Mouse (Mus musculus) heart, adult 11 months (tissue): ENCODE measurements around the gene 2410004B18Rik.

ENCODE experiments used
- DNase-seq: peaks from one replicate; pipeline ENCODE4 v3.0.0; 2022

The 2410004B18Rik gene

GRCm38 (mm10) chr3:145929525-145930400, 8.1 kb upstream of the 2410004B18Rik start:
- DNase-seq: no peak

GRCm38 (mm10) chr3:145933845-145934244, 4.0 kb upstream of the 2410004B18Rik start:
- DNase-seq: no peak

GRCm38 (mm10) chr3:145938405-145939349, 863 bp downstream of the 2410004B18Rik start:
- DNase-seq: peak; percentile 92

DNA sequence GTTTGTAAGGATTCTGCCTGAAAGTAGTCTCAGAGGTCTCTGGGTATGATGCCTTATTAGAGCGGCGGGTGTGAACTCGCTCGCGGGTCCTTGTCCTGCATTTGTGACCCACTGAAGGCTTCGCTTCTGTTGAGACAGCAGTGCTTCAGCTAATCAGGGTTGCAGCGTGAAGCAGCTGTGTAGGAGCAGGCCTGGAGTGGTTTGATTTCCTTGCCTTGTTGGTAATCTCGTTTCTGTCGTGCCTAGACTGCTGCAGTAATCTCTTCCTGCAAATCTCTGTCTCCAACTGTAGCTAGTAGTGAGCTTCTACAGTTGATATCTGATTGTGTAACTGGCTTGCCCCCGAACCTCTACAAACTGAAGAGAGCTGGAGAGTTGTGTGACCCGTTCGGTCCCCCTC, 1.6 kb downstream of the 2410004B18Rik start:
- no peak for DNase-seq

- DNase-seq: no peak
Observed at GRCm38 (mm10) chr3:145939971-145940370, 2.2 kb downstream of the 2410004B18Rik start.

- DNase-seq: peak; percentile 91
Observed at GRCm38 (mm10) chr3:145941971-145942370, 4.2 kb downstream of the 2410004B18Rik start.

DNA sequence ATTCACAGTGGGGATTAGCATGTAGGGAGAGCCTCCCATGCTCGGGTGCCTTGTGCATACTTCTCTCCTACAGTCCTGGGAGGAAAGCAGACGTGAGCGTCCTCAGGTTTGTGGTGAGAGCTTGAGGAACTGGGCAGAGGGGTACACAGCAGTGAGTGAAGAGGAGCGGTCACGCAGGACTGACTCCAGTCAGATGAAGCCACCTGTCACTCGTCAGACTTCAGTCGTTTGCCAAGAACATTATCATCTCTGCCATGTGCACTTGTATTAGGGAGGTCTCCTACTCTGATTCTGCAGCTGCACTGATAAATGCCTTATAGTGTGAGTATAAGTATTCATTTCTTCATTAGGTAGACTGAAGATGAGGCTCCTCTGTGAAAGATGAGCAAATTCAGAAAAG, 6.5 kb downstream of the 2410004B18Rik start:
- no peak for DNase-seq

DNA sequence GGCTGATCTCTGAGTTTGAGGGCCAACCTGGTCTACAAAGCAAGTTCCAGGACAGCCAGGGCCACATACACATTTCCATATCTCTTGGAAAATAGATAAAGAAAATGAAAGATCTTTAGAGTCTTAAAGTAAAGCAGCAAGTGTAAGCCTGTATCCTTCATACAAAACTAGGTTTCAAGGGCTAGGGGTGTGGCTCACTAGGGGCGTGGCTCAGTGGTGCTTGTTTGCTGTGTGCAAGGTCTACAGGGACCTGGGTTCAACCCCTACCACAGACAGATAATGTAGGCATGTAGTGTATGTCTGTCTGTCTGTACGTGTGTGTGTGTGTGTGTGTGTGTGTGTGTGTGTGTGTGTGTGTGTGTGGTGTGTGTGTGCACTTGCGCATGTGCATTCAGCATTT, 8.1 kb downstream of the 2410004B18Rik start:
- DNase-seq: no peak

DNA sequence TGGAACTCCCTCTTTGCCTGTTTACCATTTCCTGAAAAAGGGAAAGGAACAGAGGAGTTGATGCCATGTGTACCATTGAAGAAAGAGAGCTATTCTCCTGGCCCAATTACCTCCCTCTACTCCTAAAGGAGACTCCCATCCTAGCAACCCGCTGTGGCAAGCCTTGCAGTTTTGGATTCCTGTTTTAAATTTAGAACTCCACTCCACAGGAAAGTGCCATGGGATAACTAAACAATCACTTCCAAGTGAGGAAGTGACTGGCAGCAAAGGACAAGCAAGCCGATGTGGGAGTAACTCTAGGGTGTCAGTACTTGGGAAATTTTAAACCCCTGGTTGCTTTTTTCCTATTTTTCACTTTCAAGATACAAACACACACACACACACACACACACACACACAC, 8.8 kb downstream of the 2410004B18Rik start:
- peak; percentile 91 for DNase-seq

- no peak for DNase-seq
Observed at GRCm38 (mm10) chr3:145947539-145948204, 9.9 kb downstream of the 2410004B18Rik start.

- DNase-seq: peak; percentile 95
Observed at GRCm38 (mm10) chr3:145950034-145950814, 12.4 kb downstream of the 2410004B18Rik start.

DNA sequence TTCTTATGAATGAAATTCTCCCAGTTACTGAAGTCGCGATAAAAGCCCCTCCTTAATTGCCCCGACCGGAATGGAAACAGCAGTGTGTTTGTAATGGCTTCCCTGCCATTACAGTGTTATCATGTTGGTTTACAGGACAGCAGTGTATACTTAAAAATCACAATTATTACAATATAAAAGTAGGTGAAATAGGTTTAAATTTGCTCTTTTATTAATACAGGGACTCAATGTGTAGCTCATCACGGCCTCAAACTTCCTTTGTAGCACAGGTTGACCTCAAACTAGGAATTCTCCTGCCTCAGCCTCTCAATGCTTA, 13.0 kb downstream of the 2410004B18Rik start:
- DNase-seq: no peak

GRCm38 (mm10) chr3:145951287-145952165, 13.7 kb downstream of the 2410004B18Rik start:
- peak; percentile 98 for DNase-seq

DNA sequence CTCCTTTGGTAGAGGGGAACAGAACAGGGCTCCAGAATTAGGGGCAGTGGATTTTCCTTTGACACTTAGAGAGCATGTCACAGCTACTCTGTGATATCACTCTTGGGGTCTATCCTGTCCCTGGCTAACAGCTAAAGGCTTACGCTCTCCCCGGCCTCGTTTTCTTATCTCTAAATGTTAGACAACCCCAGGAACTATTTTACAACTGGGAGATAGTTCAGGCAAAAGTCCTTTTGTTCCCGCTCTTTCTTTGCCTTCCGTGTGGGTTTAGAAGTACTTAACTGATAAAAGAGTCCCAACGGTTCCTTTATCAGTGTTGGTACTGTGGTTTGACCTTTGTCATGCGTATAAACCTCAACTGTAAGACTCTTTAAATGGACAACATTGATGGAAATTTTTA, 15.1 kb downstream of the 2410004B18Rik start:
- DNase-seq: no peak

- DNase-seq: no peak
Observed at GRCm38 (mm10) chr3:145953411-145953810, 15.6 kb downstream of the 2410004B18Rik start.

DNA sequence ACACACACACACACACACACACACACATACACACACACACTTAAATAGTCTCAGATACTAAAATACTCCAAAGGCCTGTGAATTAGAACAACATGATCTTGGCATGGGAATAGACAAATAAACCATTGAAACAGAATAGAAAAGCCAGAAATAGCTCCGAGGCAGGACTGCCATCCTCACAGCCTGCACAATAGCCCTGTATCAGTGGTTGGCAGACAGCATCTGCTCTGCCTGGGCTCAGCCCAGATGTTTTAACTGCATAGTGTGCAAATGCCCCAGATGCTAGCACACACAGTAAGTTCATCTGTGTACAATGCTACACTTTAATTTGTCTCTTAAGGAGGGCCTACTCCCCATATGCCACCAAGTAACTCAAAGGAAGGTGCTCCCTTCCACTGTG, 22.0 kb downstream of the 2410004B18Rik start:
- DNase-seq: peak; percentile 93

DNA sequence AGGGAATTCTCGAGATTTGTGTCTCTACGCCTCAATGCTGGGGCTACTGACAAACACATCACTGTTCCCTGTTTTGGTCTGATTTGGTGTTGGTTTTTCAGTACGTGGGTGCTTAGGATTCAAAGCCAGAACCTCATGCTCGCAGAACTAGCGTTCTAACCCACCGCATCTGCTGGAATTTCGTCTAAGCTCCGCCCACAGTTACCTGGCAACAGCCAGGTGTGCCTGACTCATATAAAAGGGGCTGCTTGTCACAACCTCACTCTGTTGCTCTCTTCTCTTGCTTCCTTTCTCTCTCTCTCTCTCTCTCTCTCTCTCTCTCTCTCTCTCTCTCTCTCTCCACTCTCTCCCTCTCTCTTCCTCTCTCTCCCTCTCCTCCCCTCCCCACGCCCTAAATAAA, 24.6 kb downstream of the 2410004B18Rik start:
- DNase-seq: no peak

DNA sequence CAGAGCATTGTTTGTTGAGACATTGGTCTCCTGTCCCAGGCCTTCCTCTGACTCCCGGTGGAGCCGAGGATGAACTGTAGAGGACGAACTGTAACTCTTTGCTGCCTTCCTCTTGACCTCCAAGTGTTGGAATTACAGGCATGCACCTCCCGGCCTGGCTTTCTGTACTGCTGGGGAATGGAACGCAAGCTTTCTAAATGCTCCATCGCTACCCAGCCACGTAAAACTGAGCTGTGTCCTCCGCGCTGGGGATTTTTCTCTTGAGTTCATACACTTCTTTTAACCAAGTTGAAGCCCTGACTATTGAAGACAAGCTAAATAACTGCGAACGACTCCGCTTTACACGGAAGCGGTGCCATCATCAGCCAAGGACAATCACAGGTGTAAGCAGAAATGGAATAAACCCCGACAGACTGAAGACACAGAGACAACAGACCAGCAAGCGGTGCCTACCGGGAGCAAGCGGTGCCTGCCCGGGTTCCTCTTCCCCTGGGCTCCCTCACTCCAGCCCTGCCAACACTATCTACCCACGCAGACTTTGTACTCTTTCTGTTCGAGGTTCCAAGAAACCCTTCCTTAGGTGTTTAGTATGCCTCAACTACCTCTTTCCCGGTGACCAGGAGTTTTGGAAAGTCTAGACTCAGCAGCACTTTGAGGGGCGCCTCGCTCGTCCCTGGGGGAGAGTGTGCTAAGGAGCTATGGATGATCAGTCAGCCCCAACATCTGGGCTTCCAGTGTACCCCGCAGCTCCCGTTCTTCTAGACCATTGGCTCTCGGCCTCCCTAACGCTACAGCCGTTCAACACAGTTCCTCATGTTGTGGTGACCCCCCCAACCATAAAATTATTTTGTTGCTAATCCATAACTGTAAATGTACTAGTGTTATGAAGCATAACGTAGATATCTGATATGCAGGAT, 25.5 kb downstream of the 2410004B18Rik start:
- DNase-seq: no peak

- peak; percentile 93 for DNase-seq
Observed at GRCm38 (mm10) chr3:145964018-145964387, 26.2 kb downstream of the 2410004B18Rik start.

DNA sequence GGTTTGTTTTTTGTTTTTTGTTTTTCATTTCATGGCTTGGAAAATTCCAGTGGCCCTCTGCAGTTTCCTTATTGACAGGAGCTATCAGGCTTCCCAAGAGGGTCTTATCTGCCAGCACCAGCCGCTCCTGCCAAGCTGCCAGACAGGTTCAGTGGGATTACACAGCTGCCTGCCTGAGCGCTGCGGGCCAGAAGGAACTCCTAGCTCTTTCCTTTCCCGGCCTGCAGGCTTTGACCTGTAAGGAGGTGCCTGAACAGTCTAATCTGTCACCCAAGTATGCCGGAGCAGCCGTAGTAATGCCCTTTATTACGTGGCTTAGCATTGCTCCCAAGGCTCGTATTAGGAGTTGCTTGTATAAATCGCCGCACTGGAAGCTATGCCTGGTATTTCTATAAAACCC, 26.7 kb downstream of the 2410004B18Rik start:
- peak; percentile 97 for DNase-seq
